Mouse (Mus musculus): ENCODE results near the gene Hhat. TPM values are rescaled to one million over a fixed set of nuclear protein-coding genes. Genes with fewer than 3 reads are reported as not detected.

Gene Hhat
- polyA plus RNA-seq, 1 experiment = 3.4 TPM

DNA sequence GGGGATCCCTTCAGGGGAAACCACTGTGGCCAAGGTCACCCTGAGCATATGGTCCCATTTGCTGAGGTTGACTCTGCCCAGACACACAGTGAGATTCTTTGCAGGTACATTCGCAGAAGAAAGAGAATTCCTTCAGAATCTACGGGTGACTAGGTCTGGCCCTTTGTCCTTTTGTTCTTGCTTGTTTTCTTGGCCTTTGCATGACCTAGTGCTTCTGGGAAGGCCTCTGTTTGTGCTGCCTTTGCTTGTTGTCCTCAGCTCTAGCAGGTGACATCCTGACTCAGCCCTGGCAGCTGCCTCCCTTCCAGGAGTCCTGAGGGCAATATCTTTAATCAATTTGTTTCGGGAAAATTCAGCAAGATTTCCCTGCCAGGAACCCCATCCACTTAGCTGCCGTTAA lies 316.0 kb downstream of the Hhat start:
- no peaks in the 10 kb centered on the region for H3K4me1 ChIP-seq (ENCODE audit: control insufficient read depth, insufficient read depth, insufficient read length)
- DNase-seq (ENCODE audit: low read depth in 1 of 2, low spot score in 2 of 2) = no peak
- H3K4me3 ChIP-seq (ENCODE audit: extremely low read depth, insufficient read depth, insufficient read length) = no peak overlapping the region
- WGBS = 75% methylated on average over 4 of the region's 4 CpGs
- H3K27me3 ChIP-seq (ENCODE audit: control insufficient read depth, insufficient read depth, low read length) = no peaks in the 10 kb centered on the region
- TF ChIP-seq POLR2A (IDR thresholded peaks at IDR 0.05; ENCODE audit: low read depth, low read length) (no peak), CTCF (IDR thresholded peaks at IDR 0.05; ENCODE audit: extremely low read depth, insufficient read depth, insufficient read length, insufficient replicate concordance) (no peak)
- no peaks in the 10 kb centered on the region for H3K36me3 ChIP-seq (ENCODE audit: control insufficient read depth, insufficient read depth, low read length)
- H3K27ac ChIP-seq (ENCODE audit: insufficient read depth, low read length) = no peak overlapping the region

DNA sequence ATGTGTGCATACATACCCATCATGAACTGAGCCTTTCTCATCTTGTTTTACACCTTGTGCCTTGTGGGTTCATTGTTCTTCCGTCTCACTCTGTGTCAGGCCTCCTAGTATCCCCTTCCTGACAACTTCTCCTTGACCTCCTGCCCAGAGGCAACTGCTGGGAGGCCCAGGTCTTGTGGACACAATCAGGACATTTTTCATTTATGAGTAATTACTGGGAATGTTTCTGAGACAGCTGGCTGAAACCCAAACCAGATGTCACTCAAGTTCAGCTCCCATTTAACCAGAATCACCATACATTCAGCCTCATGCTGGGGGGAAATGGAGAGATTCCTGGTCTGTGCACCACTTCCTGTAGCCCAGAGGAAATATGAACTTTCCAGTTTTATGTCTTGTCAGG lies 316.5 kb downstream of the Hhat start:
- Histone ChIP-seq H3K4me1 (ENCODE audit: control insufficient read depth, insufficient read depth, insufficient read length) (no peaks in the 10 kb centered on the region), H3K36me3 (ENCODE audit: control insufficient read depth, insufficient read depth, low read length) (no peaks in the 10 kb centered on the region), H3K27me3 (ENCODE audit: control insufficient read depth, insufficient read depth, low read length) (no peaks in the 10 kb centered on the region), H3K4me3 (ENCODE audit: extremely low read depth, insufficient read depth, insufficient read length) (no peak overlapping the region), H3K27ac (ENCODE audit: insufficient read depth, low read length) (no peak overlapping the region)
- WGBS = 65% methylated on average over 1 of the region's 1 CpGs
- no peak for DNase-seq (ENCODE audit: low read depth in 1 of 2, low spot score in 2 of 2)
- TF ChIP-seq POLR2A (IDR thresholded peaks at IDR 0.05; ENCODE audit: low read depth, low read length) (no peak), CTCF (IDR thresholded peaks at IDR 0.05; ENCODE audit: extremely low read depth, insufficient read depth, insufficient read length, insufficient replicate concordance) (no peak)

GRCm38 (mm10) chr1:192451722-192452121 lies 319.3 kb downstream of the Hhat start:
- no peak for TF ChIP-seq POLR2A (IDR thresholded peaks at IDR 0.05; ENCODE audit: low read depth, low read length)
- no peak for TF ChIP-seq CTCF (IDR thresholded peaks at IDR 0.05; ENCODE audit: extremely low read depth, insufficient read depth, insufficient read length, insufficient replicate concordance)
- H3K4me3 ChIP-seq (ENCODE audit: extremely low read depth, insufficient read depth, insufficient read length) = no peak overlapping the region
- DNase-seq (ENCODE audit: low read depth in 1 of 2, low spot score in 2 of 2) = no peak
- no peak overlapping the region for H3K27ac ChIP-seq (ENCODE audit: insufficient read depth, low read length)
- H3K4me1 ChIP-seq (ENCODE audit: control insufficient read depth, insufficient read depth, insufficient read length) = no peaks in the 10 kb centered on the region
- H3K36me3 ChIP-seq (ENCODE audit: control insufficient read depth, insufficient read depth, low read length) = no peaks in the 10 kb centered on the region
- 67% methylated on average over 4 of the region's 4 CpGs for WGBS
- no peaks in the 10 kb centered on the region for H3K27me3 ChIP-seq (ENCODE audit: control insufficient read depth, insufficient read depth, low read length)

- no peak overlapping the region for H3K27ac ChIP-seq (ENCODE audit: insufficient read depth, low read length)
- no peaks in the 10 kb centered on the region for H3K27me3 ChIP-seq (ENCODE audit: control insufficient read depth, insufficient read depth, low read length)
- TF ChIP-seq CTCF (IDR thresholded peaks at IDR 0.05; ENCODE audit: extremely low read depth, insufficient read depth, insufficient read length, insufficient replicate concordance) = no peak
- TF ChIP-seq POLR2A (IDR thresholded peaks at IDR 0.05; ENCODE audit: low read depth, low read length) = no peak
- no peak overlapping the region for H3K4me3 ChIP-seq (ENCODE audit: extremely low read depth, insufficient read depth, insufficient read length)
- no peak for DNase-seq (ENCODE audit: low read depth in 1 of 2, low spot score in 2 of 2)
- H3K4me1 ChIP-seq (ENCODE audit: control insufficient read depth, insufficient read depth, insufficient read length) = no peaks in the 10 kb centered on the region
- H3K36me3 ChIP-seq (ENCODE audit: control insufficient read depth, insufficient read depth, low read length) = no peaks in the 10 kb centered on the region
These were observed 320.6 kb downstream of the Hhat start for GRCm38 (mm10) chr1:192450425-192450824.

- Histone ChIP-seq H3K27ac (ENCODE audit: insufficient read depth, low read length) (no peak overlapping the region), H3K36me3 (ENCODE audit: control insufficient read depth, insufficient read depth, low read length) (no peaks in the 10 kb centered on the region), H3K4me3 (ENCODE audit: extremely low read depth, insufficient read depth, insufficient read length) (no peak overlapping the region), H3K4me1 (ENCODE audit: control insufficient read depth, insufficient read depth, insufficient read length) (no peaks in the 10 kb centered on the region), H3K27me3 (ENCODE audit: control insufficient read depth, insufficient read depth, low read length) (no peaks in the 10 kb centered on the region)
- 33% methylated on average over 4 of the region's 4 CpGs for WGBS
- no peak for DNase-seq (ENCODE audit: low read depth in 1 of 2, low spot score in 2 of 2)
- TF ChIP-seq CTCF (IDR thresholded peaks at IDR 0.05; ENCODE audit: extremely low read depth, insufficient read depth, insufficient read length, insufficient replicate concordance) (no peak), POLR2A (IDR thresholded peaks at IDR 0.05; ENCODE audit: low read depth, low read length) (no peak)
These were observed 321.3 kb downstream of the Hhat start for GRCm38 (mm10) chr1:192449572-192450351.

DNA sequence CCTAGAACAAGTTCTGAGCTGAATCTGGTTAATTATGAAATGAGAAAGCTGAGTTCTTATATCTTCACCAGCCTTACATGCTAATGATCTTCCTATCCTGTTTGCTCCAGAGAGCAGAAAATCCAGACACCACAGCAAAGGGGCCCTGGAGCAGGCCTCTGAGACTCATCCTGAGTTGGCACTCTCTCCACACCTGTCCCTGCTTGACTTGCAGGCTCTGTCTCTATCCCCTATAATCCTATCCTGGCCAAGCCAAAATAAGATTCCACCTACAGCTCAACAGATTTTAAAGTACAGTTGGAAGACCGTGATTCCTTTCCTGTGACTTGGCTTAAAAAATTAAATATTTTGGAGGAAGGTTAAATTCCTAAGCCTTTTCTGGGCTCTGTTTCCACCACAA lies 322.5 kb downstream of the Hhat start:
- no peak overlapping the region for H3K27ac ChIP-seq (ENCODE audit: insufficient read depth, low read length)
- no peak for DNase-seq (ENCODE audit: low read depth in 1 of 2, low spot score in 2 of 2)
- TF ChIP-seq POLR2A (IDR thresholded peaks at IDR 0.05; ENCODE audit: low read depth, low read length) (no peak), CTCF (IDR thresholded peaks at IDR 0.05; ENCODE audit: extremely low read depth, insufficient read depth, insufficient read length, insufficient replicate concordance) (no peak)
- no peaks in the 10 kb centered on the region for H3K4me1 ChIP-seq (ENCODE audit: control insufficient read depth, insufficient read depth, insufficient read length)
- no peaks in the 10 kb centered on the region for H3K27me3 ChIP-seq (ENCODE audit: control insufficient read depth, insufficient read depth, low read length)
- WGBS = 86% methylated on average over 1 of the region's 1 CpGs
- H3K4me3 ChIP-seq (ENCODE audit: extremely low read depth, insufficient read depth, insufficient read length) = no peak overlapping the region
- H3K36me3 ChIP-seq (ENCODE audit: control insufficient read depth, insufficient read depth, low read length) = no peaks in the 10 kb centered on the region

- Histone ChIP-seq H3K27me3 (ENCODE audit: control insufficient read depth, insufficient read depth, low read length) (no peaks in the 10 kb centered on the region), H3K27ac (ENCODE audit: insufficient read depth, low read length) (no peak overlapping the region), H3K4me3 (ENCODE audit: extremely low read depth, insufficient read depth, insufficient read length) (no peak overlapping the region), H3K36me3 (ENCODE audit: control insufficient read depth, insufficient read depth, low read length) (no peaks in the 10 kb centered on the region), H3K4me1 (ENCODE audit: control insufficient read depth, insufficient read depth, insufficient read length) (no peaks in the 10 kb centered on the region)
- TF ChIP-seq CTCF (IDR thresholded peaks at IDR 0.05; ENCODE audit: extremely low read depth, insufficient read depth, insufficient read length, insufficient replicate concordance) (no peak), POLR2A (IDR thresholded peaks at IDR 0.05; ENCODE audit: low read depth, low read length) (no peak)
- WGBS = 44% methylated on average over 2 of the region's 2 CpGs
- DNase-seq (ENCODE audit: low read depth in 1 of 2, low spot score in 2 of 2) = no peak
These were observed 323.4 kb downstream of the Hhat start for GRCm38 (mm10) chr1:192447666-192448065.

Other genes starting within 250 kb of the Hhat start
- gene Sertad4, start 84.5 kb upstream of the Hhat start, polyA plus RNA-seq (2012; rRNA removed) = 0.42 and 0.50 TPM in 2 replicates

Data from spleen, adult 2 months (tissue).